23 mouse cellular contexts compared by ENCODE assay signal in the genomic region with DNA sequence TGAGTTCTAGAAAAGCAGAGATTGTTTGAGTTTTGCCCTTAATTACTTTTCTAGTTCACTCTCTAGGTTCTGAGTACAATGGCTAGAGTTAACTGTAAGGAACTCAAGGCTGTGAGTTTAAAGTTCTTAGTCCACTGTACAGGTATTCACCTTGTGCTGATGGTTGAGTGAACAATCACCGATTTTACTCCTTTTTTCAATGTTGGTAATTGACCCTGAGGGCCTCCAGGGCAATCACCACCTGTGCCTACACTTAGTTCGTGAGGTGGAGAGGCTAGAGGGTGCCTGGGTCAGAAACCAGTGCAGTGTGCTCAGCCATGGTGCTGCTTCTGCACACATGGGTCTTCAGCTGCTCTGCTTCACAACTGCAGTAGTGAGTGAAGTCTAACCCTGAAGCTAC.
"Had no signal": no experiment of that assay in that cellular context is flagged by ENCODE, and none has a peak within 500 bp of the region (broad histone marks: within the 10 kb centered on the region; RNA-seq: fewer than 3 reads in every experiment).

No protein-coding gene starts in this region.

- DNase-seq: gastrocnemius, adult 2 months; gastrocnemius, postnatal 10 days; gastrocnemius, postnatal 25 days; heart, adult 18-20 months; heart, postnatal 10 days; heart, postnatal 4 days; kidney, postnatal 4 days; liver, embryonic 13.5 days had no signal

- H3K9me3 ChIP-seq: heart, embryonic 12.5 days; intestine, embryonic 15.5 days; liver, embryonic 13.5 days; liver, embryonic 15.5 days had no signal

- H3K4me3 ChIP-seq: gastrocnemius, adult 2 months; heart, embryonic 10.5 days; heart, embryonic 12.5 days; hindbrain, embryonic 10.5 days; hindbrain, embryonic 12.5 days; intestine, embryonic 15.5 days; kidney, embryonic 15.5 days; layer of hippocampus, adult 2 months; left cerebral cortex, adult 2 months; limb, embryonic 10.5 days; limb, embryonic 12.5 days; liver, embryonic 13.5 days; liver, embryonic 15.5 days had no signal

- H3K27ac ChIP-seq: gastrocnemius, adult 2 months; heart, embryonic 10.5 days; hindbrain, embryonic 10.5 days; hindbrain, embryonic 12.5 days; hindbrain, embryonic 14.5 days; intestine, embryonic 15.5 days; kidney, embryonic 15.5 days; layer of hippocampus, adult 2 months; left cerebral cortex, adult 2 months; limb, embryonic 10.5 days; limb, embryonic 12.5 days; liver, embryonic 13.5 days; liver, embryonic 15.5 days had no signal

- H3K4me2 ChIP-seq: heart, embryonic 12.5 days; hindbrain, embryonic 12.5 days; hindbrain, embryonic 14.5 days; intestine, embryonic 15.5 days; kidney, embryonic 15.5 days; limb, embryonic 12.5 days; liver, embryonic 11.5 days; liver, embryonic 13.5 days; liver, embryonic 15.5 days had no signal

- H3K27me3 ChIP-seq: heart, embryonic 12.5 days; hindbrain, embryonic 12.5 days; intestine, embryonic 15.5 days; kidney, embryonic 15.5 days; limb, embryonic 12.5 days; liver, embryonic 13.5 days; liver, embryonic 15.5 days had no signal

- H3K4me1 ChIP-seq: hindbrain, embryonic 10.5 days; hindbrain, embryonic 12.5 days; intestine, embryonic 15.5 days; kidney, embryonic 15.5 days; limb, embryonic 10.5 days; limb, embryonic 12.5 days; liver, embryonic 13.5 days; liver, embryonic 15.5 days had no signal

- H3K9ac ChIP-seq: heart, embryonic 12.5 days; hindbrain, embryonic 12.5 days; hindbrain, embryonic 14.5 days; intestine, embryonic 15.5 days; kidney, embryonic 15.5 days; limb, embryonic 12.5 days; liver, embryonic 13.5 days; liver, embryonic 15.5 days had no signal

- ATAC-seq: forebrain, embryonic 16.5 days; hindbrain, embryonic 16.5 days; intestine, embryonic 15.5 days had no signal
